In the genomic region with DNA sequence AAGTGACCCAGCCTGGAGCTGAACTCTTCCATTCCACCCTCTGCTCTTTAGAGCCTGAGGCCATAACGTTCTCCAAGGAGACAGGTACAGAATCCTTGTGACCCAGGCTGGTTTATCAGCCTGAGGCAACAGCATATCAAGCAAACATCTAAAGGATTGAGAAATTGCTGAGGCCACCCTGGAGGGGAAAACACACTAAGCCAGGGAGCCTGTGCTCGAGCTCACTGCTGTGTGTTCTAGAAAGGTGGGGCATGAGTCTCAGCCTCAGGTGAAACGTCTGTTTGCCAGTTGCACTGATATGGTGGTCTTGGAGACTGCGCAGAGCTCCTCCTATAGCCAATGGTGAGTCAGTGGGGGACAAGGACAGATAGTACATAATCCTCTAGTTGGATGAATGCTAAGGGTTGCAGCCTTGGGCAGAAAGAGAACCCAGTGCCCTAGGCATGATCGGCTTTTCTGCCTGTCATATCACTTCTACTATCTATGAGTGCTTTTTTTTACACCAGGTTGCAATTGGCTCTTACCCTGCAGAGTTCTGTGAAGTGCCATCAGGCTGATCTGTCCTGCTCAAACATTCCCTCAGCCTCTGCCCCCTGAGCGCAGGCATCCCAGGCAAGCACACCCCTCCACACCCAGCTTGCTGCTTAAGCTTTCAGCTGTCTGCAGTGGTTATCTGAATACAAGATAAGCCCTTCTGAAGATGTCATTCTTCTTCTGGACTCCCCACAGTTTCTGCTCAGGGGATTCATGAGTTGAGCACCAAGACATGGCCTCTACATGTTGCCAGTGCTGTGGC, we compare ENCODE assay signal across 37 mouse cellular contexts. TPM values are rescaled to one million over a fixed set of nuclear protein-coding genes. Genes with fewer than 3 reads are reported as not detected.
"Had no signal": no experiment of that assay in that cellular context is flagged by ENCODE, and none has a peak within 500 bp of the region (broad histone marks: within the 10 kb centered on the region; RNA-seq: fewer than 3 reads in every experiment).

No protein-coding gene starts in this region.

- ATAC-seq: hindbrain, postnatal 0 days had no signal

- H3K4me3 ChIP-seq: gastrocnemius, adult 2 months; heart, embryonic 13.5 days; heart, embryonic 15.5 days; hindbrain, embryonic 13.5 days; hindbrain, embryonic 15.5 days; layer of hippocampus, adult 2 months; left cerebral cortex, adult 2 months; limb, embryonic 10.5 days; limb, embryonic 12.5 days; liver, embryonic 13.5 days had no signal

- H3K9me3 ChIP-seq: heart, embryonic 13.5 days; heart, embryonic 15.5 days; hindbrain, embryonic 13.5 days; hindbrain, embryonic 15.5 days; limb, embryonic 10.5 days; limb, embryonic 12.5 days; liver, embryonic 13.5 days had no signal

- H3K4me2 ChIP-seq: heart, embryonic 11.5 days; heart, embryonic 13.5 days; heart, embryonic 15.5 days; hindbrain, embryonic 13.5 days; hindbrain, embryonic 15.5 days; limb, embryonic 12.5 days; liver, embryonic 11.5 days; liver, embryonic 13.5 days had no signal

- H3K27me3 ChIP-seq: heart, embryonic 13.5 days; heart, embryonic 15.5 days; hindbrain, embryonic 13.5 days; hindbrain, embryonic 15.5 days; limb, embryonic 12.5 days; liver, embryonic 13.5 days had no signal

- DNase-seq: gastrocnemius, adult 2 months; gastrocnemius, postnatal 10 days; gastrocnemius, postnatal 25 days; heart, postnatal 14 days; heart, postnatal 36 days; kidney, adult 18-20 months; kidney, adult 8-10 months; kidney, postnatal 10 days; kidney, postnatal 25 days; kidney, postnatal 4 days; liver; liver, embryonic 13.5 days had no signal

- H3K9ac ChIP-seq: heart, embryonic 13.5 days; heart, embryonic 15.5 days; hindbrain, embryonic 13.5 days; hindbrain, embryonic 15.5 days; limb, embryonic 12.5 days; liver, embryonic 13.5 days had no signal

- H3K27ac ChIP-seq: gastrocnemius, adult 2 months; heart, embryonic 13.5 days; heart, embryonic 15.5 days; hindbrain, embryonic 13.5 days; hindbrain, embryonic 15.5 days; hindbrain, postnatal 0 days; layer of hippocampus, adult 2 months; left cerebral cortex, adult 2 months; limb, embryonic 10.5 days; limb, embryonic 12.5 days; liver, embryonic 13.5 days had no signal

- H3K4me1 ChIP-seq: heart, embryonic 13.5 days; heart, embryonic 15.5 days; hindbrain, embryonic 13.5 days; hindbrain, embryonic 15.5 days; limb, embryonic 10.5 days; limb, embryonic 12.5 days; liver, embryonic 13.5 days had no signal

- H3K36me3 ChIP-seq: heart, embryonic 13.5 days; heart, embryonic 15.5 days; hindbrain, embryonic 13.5 days; hindbrain, embryonic 15.5 days; limb, embryonic 10.5 days; limb, embryonic 12.5 days; liver, embryonic 13.5 days had no signal

RNA-seq across cellular contexts. Expression of gene Gm12845, which starts 10.7 kb away (rescaled TPM):
- total RNA-seq: gastrocnemius, adult 2 months; gastrocnemius, postnatal 10 days; gastrocnemius, postnatal 25 days; gastrocnemius, postnatal 4 days; granulocyte monocyte progenitor cell, adult 5-6 weeks; heart, postnatal 14 days; heart, postnatal 36 days; hematopoietic stem cell, adult 5-6 weeks; hindbrain, postnatal 0 days; layer of hippocampus, adult 2 months; layer of hippocampus, postnatal 10 days; layer of hippocampus, postnatal 25 days; left cerebral cortex, adult 2 months; left cerebral cortex, postnatal 14 days; left cerebral cortex, postnatal 36 days had no signal
- polyA plus RNA-seq: frontal cortex, adult 2 months; heart, embryonic 11.5 days; heart, embryonic 13.5 days; heart, embryonic 15.5 days; heart, postnatal 0 days; hindbrain, embryonic 11.5 days; hindbrain, embryonic 13.5 days; hindbrain, embryonic 15.5 days; hindbrain, postnatal 0 days; intestine, embryonic 14.5 days; kidney, embryonic 14.5 days; kidney, embryonic 16.5 days; limb, embryonic 10.5 days; limb, embryonic 12.5 days; limb, embryonic 14.5 days; liver, embryonic 11.5 days; liver, embryonic 13.5 days had no signal

RNA-seq across cellular contexts. Expression of gene Klf17, which starts 51.9 kb away (rescaled TPM):
- total RNA-seq: gastrocnemius, adult 2 months; gastrocnemius, postnatal 10 days; gastrocnemius, postnatal 25 days; gastrocnemius, postnatal 4 days; granulocyte monocyte progenitor cell, adult 5-6 weeks; heart, postnatal 14 days; heart, postnatal 36 days; hematopoietic stem cell, adult 5-6 weeks; hindbrain, postnatal 0 days; layer of hippocampus, adult 2 months; layer of hippocampus, postnatal 10 days; layer of hippocampus, postnatal 25 days; left cerebral cortex, adult 2 months; left cerebral cortex, postnatal 14 days; left cerebral cortex, postnatal 36 days had no signal
- polyA plus RNA-seq: heart, embryonic 11.5 days; heart, embryonic 13.5 days; heart, embryonic 15.5 days; heart, postnatal 0 days; hindbrain, embryonic 11.5 days; hindbrain, embryonic 13.5 days; hindbrain, embryonic 15.5 days; hindbrain, postnatal 0 days; intestine, embryonic 14.5 days; kidney, embryonic 14.5 days; kidney, embryonic 16.5 days; limb, embryonic 12.5 days; limb, embryonic 14.5 days; liver, embryonic 11.5 days; liver, embryonic 13.5 days had no signal
